Mouse (Mus musculus): ENCODE results near the gene Tbck.

Gene Tbck

DNA sequence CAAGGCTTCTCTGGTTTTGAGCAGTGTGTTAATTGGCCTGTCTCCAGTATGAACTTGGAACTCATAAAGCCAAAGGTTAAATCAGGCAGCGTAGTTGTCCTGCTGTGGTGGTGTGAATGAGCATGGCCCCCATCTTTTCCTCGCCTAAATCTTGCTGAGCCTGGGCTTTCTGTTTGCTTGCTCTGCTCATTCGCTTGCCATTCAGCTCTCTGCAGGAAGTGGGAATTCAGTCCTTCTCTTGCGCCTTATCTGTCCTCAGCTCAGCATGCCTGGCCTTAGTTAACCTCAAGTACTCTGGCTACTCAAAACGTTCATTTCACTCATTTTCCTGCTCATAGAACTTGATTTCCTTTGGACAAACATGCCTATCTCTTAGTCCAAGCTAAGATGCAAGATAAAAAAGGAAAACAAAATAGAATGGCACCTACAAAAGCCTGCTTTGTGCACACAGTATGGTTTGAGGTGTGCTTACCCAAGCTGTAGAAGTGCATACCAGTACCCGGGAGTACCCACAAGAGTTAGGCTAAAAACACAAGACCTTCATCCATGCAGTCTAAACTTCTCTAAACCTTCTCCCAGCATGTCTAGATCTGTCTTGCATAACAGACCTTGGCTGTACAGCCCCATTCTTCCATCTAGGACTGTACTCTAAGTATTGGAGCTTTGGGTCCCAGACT, 151.3 kb downstream of the Tbck start:
- DNase-seq, result no peak

DNA sequence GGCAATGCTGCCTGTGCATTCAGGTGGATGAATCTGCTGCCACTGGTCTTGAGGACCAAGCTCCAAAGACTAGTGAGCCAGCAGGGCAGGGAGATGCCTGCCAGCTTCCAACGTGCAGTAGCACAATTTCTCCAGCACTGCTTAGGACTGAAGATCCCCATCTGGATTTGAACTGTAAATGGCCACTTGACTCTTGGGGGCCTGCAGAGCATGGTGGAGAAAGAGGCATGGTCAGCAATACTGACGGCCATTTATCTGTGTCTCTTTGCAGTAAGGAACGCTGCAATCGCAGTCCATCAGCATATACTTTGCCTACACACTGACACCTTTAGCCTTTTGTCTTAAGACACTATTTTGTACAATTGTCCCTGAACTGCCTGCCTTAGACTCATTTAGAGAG, 153.2 kb downstream of the Tbck start:
- DNase-seq, result no peak

DNA sequence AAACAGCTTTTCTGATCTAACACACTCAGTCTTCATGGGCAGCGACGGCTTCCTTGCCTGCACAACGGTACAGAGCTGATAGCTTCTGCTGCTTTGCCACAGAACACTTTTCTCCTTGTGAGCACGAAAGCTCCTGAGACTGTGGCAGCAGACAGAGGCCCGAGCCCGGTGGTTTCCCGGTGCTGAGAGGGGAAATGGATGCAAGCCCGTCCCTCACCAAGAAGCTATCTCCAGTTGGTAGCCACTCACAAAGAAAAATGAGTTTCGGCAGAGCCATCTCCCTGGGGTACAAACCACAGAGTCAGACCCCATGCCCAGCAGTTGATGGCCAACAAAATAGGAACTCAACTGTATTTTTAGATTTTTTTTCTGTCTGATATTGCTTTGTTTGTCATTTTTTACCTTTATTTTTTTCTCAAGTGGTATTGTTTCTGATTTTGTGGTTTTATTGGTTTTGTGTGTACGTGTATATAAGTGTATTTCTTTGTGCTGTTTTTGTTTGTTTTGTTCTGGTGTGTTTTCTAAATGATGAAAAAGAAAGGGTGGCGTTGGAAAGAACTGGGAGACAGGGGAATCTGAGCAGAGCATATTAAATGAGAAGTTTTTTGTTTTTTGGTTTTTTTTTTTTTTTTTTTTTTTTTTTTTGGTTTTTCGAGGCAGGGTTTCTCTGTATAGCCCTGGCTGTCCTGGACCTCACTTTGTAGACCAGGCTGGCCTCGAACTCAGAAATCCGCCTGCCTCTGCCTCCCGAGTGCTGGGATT, 154.9 kb downstream of the Tbck start:
- DNase-seq, result no peak

DNA sequence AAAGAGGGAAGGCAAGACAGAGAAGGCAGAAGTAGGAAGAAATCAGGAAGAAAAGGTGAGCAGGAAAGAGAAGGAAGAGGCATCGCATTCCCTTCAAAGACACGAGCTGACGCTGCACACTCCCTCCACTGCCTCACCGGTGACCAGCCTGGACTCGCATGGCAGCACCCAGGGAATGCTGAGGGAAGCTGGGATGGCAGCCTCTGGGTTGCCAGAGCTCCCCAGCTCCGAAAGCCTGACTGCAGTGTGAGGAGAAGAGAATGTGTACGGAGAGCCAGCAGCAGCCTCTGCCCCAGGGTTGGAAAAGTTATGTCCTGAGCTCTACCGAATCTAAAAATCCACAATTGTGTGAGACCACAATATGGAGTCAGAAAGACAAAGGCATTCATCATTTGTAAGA, 155.6 kb downstream of the Tbck start:
- no peak for DNase-seq

DNA sequence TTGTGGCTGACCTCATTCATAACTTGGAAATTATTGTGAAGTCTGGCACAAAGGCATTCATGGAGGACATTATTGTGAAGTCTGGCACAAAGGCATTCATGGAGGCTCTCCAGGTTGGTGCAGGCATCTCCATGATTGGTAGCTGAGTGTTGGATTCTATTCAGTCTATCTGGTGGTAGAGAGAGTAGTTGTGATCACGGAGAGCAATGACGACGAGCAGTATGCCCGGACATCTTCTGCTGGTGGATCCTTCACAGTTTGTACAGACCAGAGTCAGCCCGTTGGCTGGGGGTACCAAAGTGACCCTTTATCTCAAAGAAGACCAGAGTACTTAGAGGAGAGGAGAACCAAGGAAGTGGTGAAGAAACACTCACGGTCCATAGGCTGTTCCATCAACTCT, 158.7 kb downstream of the Tbck start:
- no peak for DNase-seq

DNA sequence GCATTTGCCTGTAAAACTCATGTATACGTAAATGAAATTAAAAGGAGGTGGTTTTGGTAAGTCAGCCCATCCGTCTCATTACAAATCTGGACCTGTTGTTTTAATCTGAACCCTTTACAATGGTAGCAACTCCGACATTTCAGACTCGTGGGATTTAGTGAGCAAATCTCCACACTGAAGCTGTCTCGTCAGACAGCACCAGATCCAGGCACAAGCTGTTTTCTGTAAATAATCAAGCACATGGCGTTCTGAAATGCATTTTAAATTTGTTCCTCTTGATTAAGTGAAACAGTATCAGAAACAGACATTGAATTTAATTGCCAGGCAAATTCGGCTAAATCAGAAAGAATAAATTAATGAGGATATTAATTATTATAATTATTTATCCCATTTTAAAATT, 165.7 kb downstream of the Tbck start:
- no peak for DNase-seq

DNA sequence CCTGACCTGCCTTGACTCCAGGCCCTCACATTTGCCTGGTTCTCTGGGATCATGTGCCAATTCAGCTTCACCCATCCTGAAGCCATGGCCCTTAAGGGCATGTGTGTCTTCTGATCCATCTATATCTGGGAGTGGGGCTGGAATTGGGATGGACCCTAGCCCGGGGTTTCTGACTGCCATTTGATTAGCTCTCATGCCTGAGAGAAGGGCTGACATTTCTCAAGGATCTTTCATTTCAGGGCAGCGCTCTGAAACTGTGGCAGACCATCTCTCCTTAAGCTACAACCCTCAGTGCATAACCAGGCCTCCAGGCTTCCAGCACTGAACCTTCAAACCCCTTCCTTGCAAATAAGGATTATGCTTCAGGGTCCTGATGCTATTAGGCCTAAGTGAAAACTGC, 166.5 kb downstream of the Tbck start:
- no peak for DNase-seq

DNA sequence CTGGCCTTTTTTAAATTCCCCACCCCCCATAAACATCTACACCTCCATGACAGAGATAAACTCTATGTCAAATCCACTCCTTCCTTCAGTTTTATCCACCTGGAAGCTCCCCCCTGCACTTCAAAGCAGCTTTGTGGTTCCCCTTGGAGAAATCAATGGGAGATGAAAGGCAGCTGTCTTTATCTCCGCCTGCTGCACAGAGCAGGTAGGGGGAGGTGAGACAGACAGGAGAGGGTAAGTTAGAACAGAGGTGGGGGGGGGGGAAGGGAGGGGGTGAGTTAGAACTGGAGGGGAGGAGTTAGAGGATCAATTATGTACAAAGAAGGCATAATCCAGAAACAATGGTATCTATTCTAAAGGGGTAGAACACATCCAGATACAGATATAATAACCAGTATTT, 167.5 kb downstream of the Tbck start:
- DNase-seq, result no peak

DNA sequence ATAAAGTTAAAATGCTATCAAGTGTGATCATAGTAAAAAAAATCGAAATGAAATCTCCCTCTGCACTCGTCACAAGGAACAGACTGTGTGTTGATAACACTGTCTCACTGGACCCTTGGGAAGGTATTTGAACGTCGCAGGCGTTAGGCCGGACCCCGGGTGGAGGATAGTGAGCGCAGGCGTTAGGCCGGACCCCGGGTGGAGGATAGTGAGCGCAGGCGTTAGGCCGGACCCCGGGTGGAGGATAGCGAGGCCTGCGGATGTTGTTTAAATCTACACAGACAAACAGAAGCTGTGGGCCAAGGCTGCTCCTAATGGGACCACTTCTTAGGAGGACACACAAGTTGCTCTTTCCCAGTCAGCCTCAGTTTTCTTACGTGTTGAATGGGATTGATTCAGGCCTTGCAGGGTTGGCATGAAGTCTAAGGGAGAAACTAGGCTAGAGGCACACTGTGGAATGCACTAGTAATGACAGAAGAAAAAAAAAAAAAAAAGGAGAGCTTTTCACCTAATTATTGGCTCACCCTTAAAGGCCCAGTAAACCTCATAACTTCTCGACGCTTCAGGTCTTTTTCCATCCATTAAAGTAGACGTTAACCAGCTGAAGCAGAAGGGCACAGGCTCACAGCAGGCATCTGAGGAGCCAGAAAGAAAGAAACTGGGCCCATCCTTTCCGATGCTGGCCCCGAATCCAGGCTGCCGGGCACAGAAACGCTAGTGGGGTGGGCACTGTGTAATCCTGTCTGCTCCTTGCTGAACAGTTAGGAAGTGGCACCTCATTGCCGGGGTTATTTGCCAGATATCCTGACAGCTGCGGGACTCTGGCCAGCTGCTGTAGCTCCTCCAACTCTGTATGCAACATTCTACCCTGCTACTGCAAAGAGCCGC, 168.1 kb downstream of the Tbck start:
- no peak for DNase-seq

DNA sequence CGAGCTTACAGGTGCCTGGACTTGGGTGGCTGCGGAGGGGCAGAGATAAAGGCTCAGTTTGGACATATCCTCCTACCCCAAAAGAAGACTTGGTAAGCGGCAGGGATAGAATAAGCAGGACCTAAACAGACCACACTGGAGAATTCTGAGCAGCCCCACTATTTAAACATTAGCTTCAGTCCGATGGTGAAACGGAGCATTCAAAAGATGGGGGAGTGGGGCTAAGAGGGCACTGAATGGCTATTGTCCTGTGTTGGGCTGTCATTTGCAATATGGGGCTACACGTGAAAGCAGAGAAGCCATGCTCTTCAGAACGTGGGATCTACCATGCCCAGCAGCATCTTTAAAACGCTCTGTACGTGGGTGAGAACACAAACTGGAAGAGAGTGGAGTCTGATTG, 170.3 kb downstream of the Tbck start:
- DNase-seq, result no peak

DNA sequence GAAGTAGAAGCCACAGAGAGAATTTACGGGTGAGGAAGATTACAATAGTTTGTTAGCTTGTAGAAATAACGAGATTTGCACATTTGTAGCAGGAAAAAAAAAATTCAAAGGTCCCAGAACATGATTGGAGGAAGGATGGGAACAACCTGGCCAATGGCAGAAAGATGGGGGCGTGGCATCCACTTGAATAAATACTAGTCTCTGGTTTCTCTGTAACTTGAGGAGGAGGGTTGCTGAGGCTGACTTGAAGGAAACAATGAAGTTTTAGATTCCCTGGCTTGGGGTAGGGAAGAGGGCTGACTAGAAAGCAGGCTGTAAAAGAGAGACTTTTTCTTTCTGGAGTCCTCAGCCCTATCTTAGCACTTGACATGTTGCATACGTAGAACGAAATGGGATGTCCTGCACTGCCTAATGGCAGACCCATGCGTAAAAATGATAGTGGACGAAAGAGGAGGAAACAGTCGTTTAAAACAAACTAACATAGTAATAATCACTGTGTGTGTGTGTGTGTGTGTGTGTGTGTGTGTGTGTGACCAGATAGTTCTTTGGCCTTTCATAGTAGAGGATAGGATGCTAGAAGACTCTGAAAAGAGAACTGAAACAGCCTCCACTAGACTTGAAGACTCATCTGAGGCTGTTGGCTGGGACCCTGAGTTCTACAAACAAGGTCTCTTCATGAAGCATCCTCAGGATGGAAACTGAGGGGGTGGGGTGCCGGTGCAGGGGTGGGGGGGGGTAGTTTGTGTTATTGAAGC, 171.7 kb downstream of the Tbck start:
- DNase-seq, result peak; percentile 80

DNA sequence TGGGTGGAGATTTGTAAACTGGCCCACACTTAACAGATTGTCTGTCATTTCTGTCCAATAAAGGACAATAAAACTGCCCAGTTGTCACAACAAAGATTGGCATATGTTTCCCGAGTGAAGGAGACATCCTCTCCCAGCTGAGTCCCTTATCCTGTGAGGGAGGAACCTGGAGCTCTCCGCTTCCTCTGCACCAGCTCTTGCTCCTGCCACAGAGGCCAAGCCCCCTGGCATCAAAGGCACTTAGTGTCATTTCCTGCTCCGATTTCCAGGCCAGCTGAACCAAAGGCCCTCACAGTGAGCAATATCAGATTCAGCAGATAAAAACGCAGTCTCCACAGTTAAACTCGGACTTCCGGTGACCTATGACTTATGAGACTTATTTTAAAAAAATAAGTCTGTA, 172.7 kb downstream of the Tbck start:
- DNase-seq, result no peak

DNA sequence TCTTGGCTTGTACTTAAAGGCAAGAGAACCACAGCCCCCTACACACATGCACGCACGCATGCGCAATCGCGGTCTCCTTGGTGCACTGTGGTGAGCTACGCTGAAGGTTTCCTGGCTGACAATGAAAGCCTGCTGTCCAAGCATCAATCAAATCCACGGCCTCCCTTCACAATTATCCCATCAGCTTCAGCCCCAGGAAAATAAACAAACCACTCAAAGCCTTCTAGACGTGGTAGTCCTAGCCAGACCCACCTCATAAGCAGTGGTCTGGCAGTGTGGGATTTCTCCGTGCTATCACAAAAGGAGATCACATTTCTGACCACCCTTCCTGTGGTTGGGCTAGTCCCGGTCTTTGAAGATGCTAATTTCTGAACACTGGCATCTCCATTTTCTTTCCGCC, 174.9 kb downstream of the Tbck start:
- DNase-seq, result no peak

DNA sequence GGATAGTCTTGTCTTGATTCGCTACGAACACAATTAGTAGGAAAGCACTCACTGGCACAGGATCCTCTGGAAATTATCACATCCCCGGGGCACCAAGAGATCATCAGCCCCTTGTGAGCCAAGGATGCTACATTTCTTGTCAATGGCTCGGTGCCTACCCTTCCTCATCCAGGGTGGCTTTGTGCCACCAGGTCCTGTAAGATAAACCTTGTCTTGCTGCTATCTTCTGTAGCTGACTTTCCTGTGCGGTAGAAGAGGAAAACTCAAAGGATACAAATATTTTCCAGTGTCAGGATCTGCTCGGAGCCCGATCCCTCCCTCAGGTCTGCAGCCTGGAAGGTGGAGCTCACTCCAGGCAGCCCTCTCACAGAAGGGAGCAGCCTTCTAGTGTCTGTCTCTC, 175.6 kb downstream of the Tbck start:
- DNase-seq, result no peak

DNA sequence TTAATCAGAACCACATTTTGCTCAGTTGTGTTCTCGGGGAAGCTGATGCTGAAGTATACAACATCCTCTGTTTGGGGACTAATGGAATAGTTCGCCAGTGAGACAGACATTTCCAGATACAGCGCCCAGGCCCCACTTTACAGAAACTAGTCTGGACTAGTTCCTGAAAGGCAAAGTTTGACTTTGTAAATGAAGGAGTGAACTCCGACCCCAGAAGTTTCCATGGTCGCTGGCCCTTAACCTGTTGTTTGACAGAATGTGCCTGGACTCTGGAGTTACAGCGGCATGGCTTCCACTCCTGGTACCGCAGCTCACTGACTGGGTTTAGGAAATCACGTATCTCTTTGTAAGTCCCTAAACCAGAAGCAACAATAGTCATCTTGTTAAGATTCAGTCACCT, 176.9 kb downstream of the Tbck start:
- no peak for DNase-seq

DNA sequence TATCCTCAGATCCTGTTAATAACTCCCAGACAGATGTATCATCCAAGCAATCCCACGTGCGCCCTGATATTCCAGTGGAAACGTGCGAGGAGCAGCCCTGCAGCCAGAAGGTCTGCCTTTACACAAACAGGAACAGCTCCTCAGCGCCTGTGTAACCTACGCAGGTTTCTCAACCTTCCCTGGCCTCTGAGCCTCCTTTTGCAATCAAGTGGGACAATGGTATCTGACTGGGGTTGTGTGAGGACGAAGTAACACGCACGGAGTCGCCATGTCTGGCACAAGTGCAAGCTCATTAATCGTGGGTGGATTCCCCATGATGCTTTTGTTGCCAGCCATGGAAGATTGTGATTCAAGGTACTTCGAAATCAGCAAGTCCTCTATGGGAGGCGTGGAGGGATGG, 179.9 kb downstream of the Tbck start:
- DNase-seq, result no peak

DNA sequence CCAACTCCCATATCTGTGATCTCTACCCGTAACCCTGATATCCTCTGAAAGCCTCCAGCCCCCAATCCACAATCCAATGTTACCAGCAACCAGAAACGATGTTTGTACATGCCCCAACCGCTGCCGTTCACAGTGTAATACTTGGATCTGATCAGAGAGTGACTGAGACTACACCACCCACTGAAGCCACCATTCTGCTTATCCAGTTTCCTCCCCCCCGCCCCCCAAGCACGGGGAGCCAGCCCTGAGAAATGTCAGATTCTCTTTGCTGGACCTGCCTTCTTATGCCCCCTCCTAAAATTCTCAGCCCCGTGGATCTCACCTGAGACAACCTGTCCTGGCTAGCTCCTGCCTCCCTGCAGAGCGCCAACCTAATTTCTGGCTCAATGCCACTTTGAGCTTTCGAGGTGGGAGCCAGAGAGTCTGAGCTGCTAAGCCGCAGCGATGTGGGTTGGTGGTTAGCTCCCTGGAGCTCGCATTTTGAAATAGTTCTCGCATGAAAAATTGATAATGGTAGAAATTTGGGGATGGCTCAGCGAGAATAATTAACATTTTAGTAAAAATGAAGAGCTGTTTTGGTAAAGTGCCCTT, 180.5 kb downstream of the Tbck start:
- no peak for DNase-seq

DNA sequence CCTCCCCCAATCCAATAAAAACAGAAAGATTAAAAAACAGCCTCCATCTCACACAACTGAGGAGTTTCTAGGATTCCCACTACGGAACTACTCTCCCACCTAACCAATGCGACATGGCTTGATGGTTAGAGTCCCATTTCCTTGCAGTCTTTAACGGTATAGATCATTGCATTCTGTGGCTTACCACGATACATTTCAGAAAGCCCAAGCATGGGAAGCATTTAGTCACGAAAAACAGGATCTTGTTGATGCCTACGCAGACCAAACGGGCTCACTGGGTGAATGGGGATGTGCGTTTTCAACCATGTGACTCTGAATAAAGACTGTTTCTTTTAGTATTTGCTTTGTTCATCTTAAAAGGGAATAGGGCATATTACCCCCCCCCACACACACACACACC, 181.0 kb downstream of the Tbck start:
- no peak for DNase-seq

DNA sequence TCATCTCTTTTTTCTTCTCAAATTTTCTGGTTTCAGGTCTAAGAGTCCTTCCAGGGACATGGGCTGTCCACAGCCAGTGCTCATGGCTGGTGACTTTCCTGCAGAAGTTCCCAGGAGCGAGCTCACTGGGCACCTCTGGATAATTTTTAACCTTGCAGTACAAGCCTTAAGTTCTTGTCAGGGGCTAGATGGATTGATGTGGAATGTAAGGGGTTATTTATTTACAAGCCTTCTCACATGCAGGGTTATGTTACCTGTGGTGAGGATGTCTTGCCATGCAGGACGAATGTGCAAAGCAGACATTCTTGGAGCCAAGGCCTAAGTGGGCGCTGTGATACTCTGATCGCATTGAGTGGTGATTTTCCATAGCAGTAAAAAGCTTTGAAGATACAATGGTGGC, 181.7 kb downstream of the Tbck start:
- no peak for DNase-seq

DNA sequence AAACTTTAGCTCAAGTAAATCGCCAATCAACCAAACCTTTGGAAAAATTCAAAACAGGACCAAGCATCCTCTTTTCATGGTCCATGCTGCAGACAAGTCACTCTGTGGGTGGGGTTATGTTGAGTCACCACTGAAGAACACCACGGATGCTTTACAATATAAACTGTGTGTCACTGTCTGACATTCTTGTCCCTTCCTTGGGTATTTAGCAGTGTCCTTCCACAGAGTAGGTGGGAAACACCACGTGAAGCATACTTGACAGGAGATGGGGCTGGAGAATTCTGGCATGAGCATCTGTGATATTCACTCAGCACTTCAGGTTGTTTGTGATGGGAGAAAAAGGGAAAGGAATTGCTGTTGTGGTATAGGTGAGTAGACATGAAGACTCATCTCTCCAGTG, 183.0 kb downstream of the Tbck start:
- no peak for DNase-seq

DNA sequence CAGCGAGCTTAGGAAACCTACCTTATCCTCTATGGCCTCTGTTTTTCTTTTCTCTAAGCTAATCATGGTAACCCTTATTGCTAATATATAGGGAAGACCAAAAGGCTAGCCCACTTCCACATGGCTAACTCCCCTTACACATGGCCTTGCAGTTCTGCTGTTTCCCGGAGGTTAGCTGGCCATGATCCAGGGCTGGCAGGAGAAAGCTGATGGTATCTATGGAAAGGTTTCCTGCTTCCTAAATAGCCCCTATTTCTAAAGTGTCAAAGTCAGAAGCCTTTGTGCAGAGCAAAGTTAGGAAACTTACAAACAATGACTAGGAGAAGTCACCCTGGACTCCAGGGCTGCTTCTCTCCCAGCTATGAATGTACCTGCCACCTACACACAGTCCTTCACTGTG, 184.9 kb downstream of the Tbck start:
- no peak for DNase-seq

DNA sequence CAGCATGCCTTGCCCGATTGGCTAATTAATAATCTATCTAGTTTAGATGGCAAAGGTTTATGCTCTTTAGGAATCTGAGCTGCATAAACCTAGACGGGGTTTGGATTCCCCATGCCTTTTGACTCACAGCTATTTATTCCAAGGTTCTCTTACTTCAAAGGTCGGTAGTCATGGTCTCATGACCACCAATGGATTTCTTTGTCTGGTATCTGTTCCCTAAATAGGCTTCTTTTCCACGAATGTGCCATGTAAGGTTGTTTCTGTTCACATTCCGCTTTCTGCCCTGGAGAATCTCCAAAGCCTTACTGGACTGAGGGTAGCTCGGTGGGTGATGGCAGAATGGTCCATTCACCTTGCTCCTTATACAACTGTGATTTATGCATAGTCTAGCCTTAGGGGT, 186.1 kb downstream of the Tbck start:
- no peak for DNase-seq

Data from embryo, embryonic 11 days (tissue).